ENCODE assay signal across 19 mouse cellular contexts in genomic region chr9:61920331-61920730, GRCm38 (mm10).
"Had no signal": no experiment of that assay in that cellular context is flagged by ENCODE, and none has a peak within 500 bp of the region (broad histone marks: within the 10 kb centered on the region; RNA-seq: fewer than 3 reads in every experiment).

No protein-coding gene starts in this region.

- ATAC-seq: intestine, postnatal 0 days; lung, postnatal 0 days had no signal

- H3K4me1 ChIP-seq: megakaryocyte, embryonic 14.5 days; stomach, embryonic 15.5 days had no signal

- H3K27ac ChIP-seq: kidney, embryonic 15.5 days; left cerebral cortex, adult 2 months; liver, embryonic 15.5 days; macrophage; stomach, embryonic 15.5 days had no signal

- H3K4me2 ChIP-seq: kidney, embryonic 15.5 days; liver, embryonic 15.5 days; lung, embryonic 14.5 days; midbrain, embryonic 11.5 days; stomach, embryonic 15.5 days had no signal

- H3K9ac ChIP-seq: kidney, embryonic 15.5 days; liver, embryonic 15.5 days; lung, embryonic 14.5 days; stomach, embryonic 15.5 days had no signal

- H3K27me3 ChIP-seq: kidney, embryonic 15.5 days; liver, embryonic 15.5 days; megakaryocyte, embryonic 14.5 days; stomach, embryonic 15.5 days had no signal

- H3K9me3 ChIP-seq: kidney, embryonic 15.5 days; liver, embryonic 15.5 days; megakaryocyte, embryonic 14.5 days; stomach, embryonic 15.5 days had no signal

- H3K4me3 ChIP-seq: kidney, embryonic 15.5 days; left cerebral cortex, adult 2 months; liver, embryonic 15.5 days; megakaryocyte, embryonic 14.5 days; stomach, embryonic 15.5 days had no signal

- DNase-seq: kidney, adult 2 months; kidney, postnatal 10 days; kidney, postnatal 36 days; layer of hippocampus, postnatal 36 days; lung, embryonic 14.5 days; midbrain, embryonic 14.5 days; right cerebral cortex, adult 18-20 months; right cerebral cortex, postnatal 25 days; spleen, adult 18-20 months; thymus, postnatal 25 days had no signal
